Mouse (Mus musculus) midbrain, embryonic 12.5 days (tissue): ENCODE measurements at regions not wholly inside any gene's neighbourhood (a gene's known extent, or its start where the extent isn't known, plus 50 kb on each side); places are given as distances from the start of the nearest gene placed in this dataset.

Experiments
- ATAC-seq: fragments of 200-750 bp; cut with Nextera tagmentation; 2 replicates; pipeline ENCODE4 v1.8.0; 2017; ENCODE audit warnings: low read depth, moderate TSS enrichment, moderate library complexity; ENCODE audit not compliant: low FRiP score
- H3K27ac ChIP-seq: fragments of 300-500 bp; sonication (generic); replicated peaks from 2 replicates; pipeline ENCODE4 v1.5.1; 2016; ENCODE audit warnings: mild to moderate bottlenecking
- H3K27me3 ChIP-seq: fragments of 300-500 bp; sonication (generic); 2 replicates; pipeline ENCODE4 v1.6.1; 2016; ENCODE audit warnings: mild to moderate bottlenecking
- H3K36me3 ChIP-seq: fragments of 300-500 bp; sonication (generic); 2 replicates; pipeline ENCODE4 v1.6.1; 2016
- H3K4me1 ChIP-seq: fragments of 300-500 bp; sonication (generic); 2 replicates; pipeline ENCODE4 v1.6.1; 2016
- H3K4me2 ChIP-seq: fragments of 300-500 bp; sonication (generic); replicated peaks from 2 replicates; pipeline ENCODE4 v1.6.1; 2016; ENCODE audit warnings: mild to moderate bottlenecking, moderate library complexity
- H3K4me3 ChIP-seq: fragments of 300-500 bp; sonication (generic); 2 replicates; pipeline ENCODE4 v1.5.1; 2016; ENCODE audit warnings: mild to moderate bottlenecking
- H3K9ac ChIP-seq: fragments of 300-500 bp; sonication (generic); replicated peaks from 2 replicates; pipeline ENCODE4 v1.6.1; 2016; ENCODE audit warnings: mild to moderate bottlenecking, moderate library complexity
- H3K9me3 ChIP-seq: fragments of 300-500 bp; sonication (generic); 2 replicates; pipeline ENCODE4 v1.6.1; 2016; ENCODE audit warnings: mild to moderate bottlenecking
- WGBS: fragments of 180-500 bp; shearing (Covaris S2); methylation state at CpG from one replicate; pipeline ENCODE4 v1.1.7; 2016; 5-methylcytosine and 5-hydroxymethylcytosine counted together

DNA sequence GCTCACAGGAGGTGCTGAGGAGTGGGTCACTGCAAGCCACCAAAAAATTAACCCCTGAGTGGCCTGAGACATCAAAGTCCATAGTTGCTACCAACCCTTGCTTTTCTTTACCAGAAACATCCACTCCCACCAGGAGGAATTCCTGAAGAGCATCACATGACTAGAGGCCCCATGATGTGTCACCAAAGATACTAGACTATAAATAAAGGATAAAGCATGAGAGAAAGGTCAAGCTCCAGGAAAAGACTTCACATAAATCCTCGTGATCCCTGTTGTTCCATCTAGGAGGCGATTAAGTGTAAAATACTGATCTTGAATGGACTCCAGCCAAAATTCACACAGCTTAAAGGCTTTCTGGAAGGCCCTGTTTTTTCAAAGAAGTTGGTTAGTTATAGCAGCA, 190.6 kb downstream of the Adamts15 start:
- H3K4me1 ChIP-seq = no peaks in the 10 kb centered on the region
- H3K27ac ChIP-seq = no peak overlapping the region
- no peaks in the 10 kb centered on the region for H3K36me3 ChIP-seq
- ATAC-seq = no peak
- 59% methylated on average over 2 of the region's 2 CpGs for WGBS
- H3K4me2 ChIP-seq = no peak overlapping the region
- H3K9ac ChIP-seq = no peak overlapping the region
- no peaks in the 10 kb centered on the region for H3K9me3 ChIP-seq
- no peaks in the 10 kb centered on the region for H3K27me3 ChIP-seq
- no peak overlapping the region for H3K4me3 ChIP-seq

DNA sequence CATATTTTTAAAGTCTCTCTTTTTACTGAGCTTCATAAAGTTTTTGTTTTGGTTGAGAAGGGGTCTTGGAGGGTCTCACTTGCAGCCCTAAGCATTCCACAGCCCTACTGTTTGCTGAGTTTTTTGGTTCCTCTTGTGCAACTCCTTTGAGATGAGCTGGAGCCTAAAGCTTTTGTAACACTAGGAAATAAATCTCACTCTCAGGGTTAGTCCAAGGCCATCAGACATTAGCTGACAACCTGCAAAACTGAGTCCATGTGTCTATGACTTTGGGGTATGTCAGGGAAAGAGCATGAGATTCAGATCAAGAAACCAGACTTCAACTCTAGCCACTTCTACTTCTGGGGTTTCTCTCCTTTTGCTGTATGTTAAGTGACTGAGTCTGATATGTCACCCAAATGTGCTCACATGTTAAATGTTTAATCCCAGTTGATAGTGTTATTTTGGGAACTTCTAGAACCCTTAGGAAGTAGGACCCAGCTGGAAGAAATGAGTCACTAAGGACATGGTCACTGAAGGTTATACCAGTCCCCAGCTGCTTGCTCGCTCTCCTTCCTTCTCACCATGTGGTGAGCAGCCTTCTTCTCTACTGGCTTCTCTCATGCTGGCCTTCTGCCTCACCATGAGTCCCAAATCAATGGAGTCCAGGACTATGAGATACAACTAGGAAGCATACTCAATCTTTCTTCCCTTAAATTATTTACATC, 198.7 kb downstream of the Adamts15 start:
- Histone ChIP-seq H3K4me2 (no peak overlapping the region), H3K27me3 (no peaks in the 10 kb centered on the region), H3K9me3 (no peaks in the 10 kb centered on the region), H3K4me3 (no peak overlapping the region), H3K4me1 (no peaks in the 10 kb centered on the region), H3K36me3 (no peaks in the 10 kb centered on the region), H3K9ac (no peak overlapping the region), H3K27ac (no peak overlapping the region)
- ATAC-seq = no peak
- 94% methylated on average over 1 of the region's 1 CpGs for WGBS

DNA sequence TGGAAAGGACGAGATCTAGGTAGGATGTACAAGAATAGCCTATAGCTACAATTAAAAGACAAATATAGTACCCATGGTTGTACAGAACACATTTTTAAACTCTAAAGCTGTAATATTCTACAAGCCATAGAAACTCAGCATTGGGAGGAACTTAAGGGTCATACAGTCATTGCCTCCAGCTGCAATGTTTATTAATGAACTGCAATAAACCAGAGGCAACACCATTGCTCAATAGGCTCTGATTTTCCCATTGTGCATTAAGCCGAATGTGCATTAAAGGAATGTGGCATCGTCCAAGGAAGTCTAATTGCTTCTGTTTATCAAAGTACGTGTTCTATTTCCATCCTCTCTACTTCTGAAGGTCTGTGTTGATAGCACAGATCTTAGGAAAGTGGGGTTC, 200.4 kb downstream of the Adamts15 start:
- WGBS = 74% methylated on average over 4 of the region's 4 CpGs
- Histone ChIP-seq H3K4me3 (no peak overlapping the region), H3K27me3 (no peaks in the 10 kb centered on the region), H3K36me3 (no peaks in the 10 kb centered on the region), H3K4me2 (no peak overlapping the region), H3K9me3 (no peaks in the 10 kb centered on the region), H3K9ac (no peak overlapping the region), H3K4me1 (no peaks in the 10 kb centered on the region), H3K27ac (no peak overlapping the region)
- ATAC-seq = no peak

DNA sequence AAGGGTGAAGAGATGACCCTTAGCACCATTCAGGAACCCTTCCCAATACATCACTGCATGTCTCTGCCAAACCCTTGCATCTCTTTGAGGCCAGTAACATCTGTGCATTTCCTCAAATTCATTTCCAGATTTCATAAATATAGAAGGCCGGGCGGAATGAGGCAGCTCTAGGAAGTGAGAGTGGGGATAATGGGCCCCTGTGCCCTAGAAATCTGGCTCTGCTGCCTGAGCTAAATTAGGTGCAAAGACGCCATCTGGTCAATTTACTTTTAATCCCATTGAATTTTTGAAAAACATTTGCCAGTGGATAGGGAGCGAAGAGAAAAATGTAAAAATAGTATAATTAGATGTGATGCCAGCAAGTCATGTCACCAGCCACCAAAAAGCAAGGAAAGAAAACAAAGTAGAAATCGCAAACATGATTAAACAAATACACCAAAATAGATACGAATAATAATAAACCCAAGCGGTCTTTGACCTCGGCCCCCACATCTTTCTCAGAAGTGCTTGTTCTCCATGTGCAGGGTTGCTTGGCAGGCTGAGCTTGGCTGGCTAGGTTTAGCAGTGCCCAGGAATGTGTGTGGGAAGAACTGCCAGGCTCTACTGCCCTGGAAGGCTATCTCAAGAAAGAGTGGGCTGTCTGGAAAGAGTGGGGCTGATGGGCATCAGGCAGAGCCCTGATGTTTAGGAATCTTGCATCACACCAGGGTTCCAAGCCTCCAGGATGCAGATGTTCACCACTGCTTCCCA, 205.7 kb downstream of the Adamts15 start:
- 81% methylated on average over 8 of the region's 8 CpGs for WGBS
- H3K27ac ChIP-seq = no peak overlapping the region; the same call in 1 of the 2 replicates
- no peaks in the 10 kb centered on the region for H3K4me1 ChIP-seq
- H3K9me3 ChIP-seq = no peaks in the 10 kb centered on the region
- H3K27me3 ChIP-seq = no peaks in the 10 kb centered on the region
- no peak overlapping the region for H3K4me2 ChIP-seq
- no peak for ATAC-seq
- H3K9ac ChIP-seq = no peak overlapping the region
- no peak overlapping the region for H3K4me3 ChIP-seq
- H3K36me3 ChIP-seq = no peaks in the 10 kb centered on the region

DNA sequence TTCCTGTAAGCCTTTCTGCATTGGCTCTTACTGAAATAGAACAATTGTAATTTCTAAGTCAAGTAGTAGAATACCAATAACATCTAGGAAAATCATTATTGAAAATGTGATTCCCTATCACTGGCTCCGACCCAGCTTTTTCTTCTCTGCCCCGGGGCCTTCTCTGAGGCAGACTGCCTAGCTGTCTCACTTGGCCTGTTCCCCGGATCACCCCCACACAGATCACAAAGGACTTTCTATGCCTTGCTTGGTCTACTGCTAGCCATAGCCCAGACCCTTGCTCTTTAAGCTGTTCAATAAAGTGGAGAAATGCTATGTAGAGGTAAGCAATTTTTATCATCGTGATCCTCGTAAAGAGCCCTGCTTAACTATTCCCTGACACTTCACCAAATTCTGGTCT, 212.1 kb downstream of the Adamts15 start:
- no peak overlapping the region for H3K9ac ChIP-seq
- no peak overlapping the region for H3K4me2 ChIP-seq
- no peak overlapping the region for H3K27ac ChIP-seq
- H3K27me3 ChIP-seq = no peaks in the 10 kb centered on the region
- no peaks in the 10 kb centered on the region for H3K9me3 ChIP-seq
- H3K4me3 ChIP-seq = no peak overlapping the region
- H3K4me1 ChIP-seq = no peaks in the 10 kb centered on the region
- 90% methylated on average over 5 of the region's 5 CpGs for WGBS
- no peak for ATAC-seq
- no peaks in the 10 kb centered on the region for H3K36me3 ChIP-seq

DNA sequence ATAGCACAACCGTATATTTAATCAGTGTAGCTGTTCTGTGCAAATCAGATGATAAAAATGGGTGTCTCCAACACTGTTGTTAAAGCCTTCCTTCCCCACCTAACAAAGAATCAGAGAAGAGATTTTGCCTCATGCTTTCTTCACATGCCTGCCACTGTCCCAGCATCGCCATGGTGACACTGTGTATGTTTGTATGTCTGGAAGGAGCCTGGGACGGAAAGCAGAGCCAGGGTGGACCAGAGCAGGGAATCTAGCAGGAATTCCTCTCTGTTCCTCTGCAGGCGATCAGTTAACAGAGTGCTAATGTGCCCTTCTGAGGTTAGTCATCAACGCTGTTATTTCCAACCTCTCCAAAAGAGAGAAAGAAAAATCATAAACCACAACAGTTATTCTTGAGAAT, 222.4 kb downstream of the Adamts15 start:
- no peak overlapping the region for H3K27ac ChIP-seq
- ATAC-seq = no peak

DNA sequence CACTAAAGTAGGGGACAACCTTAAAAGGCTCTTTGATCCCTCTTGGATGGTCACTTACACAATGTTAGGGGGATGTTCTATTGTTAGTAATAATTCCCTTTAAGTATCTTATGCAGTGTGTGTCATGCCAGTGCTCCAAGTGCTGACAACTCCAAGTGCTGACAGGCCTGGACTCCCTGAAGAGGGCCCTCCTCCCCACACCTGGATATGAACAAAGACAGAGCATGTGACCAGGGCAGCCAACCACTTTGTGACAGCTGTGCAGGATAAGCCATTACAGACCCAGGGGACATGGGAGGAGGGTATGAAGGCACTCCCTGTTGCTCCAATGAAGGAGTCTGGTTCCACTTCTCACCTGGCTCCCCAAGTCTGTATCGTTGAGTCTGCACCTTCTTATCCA, 224.7 kb downstream of the Adamts15 start:
- no peak overlapping the region for H3K4me2 ChIP-seq
- no peaks in the 10 kb centered on the region for H3K9me3 ChIP-seq
- WGBS = 96% methylated on average over 1 of the region's 1 CpGs
- H3K4me1 ChIP-seq = 0 out of 2 replicates have a peak, but pooled peaks cover 6% of the 10 kb centered on the region
- no peaks in the 10 kb centered on the region for H3K27me3 ChIP-seq
- ATAC-seq = no peak
- no peak overlapping the region for H3K27ac ChIP-seq
- no peak overlapping the region for H3K4me3 ChIP-seq
- H3K9ac ChIP-seq = no peak overlapping the region
- H3K36me3 ChIP-seq = no peaks in the 10 kb centered on the region

More for the DNA sequence above, 222.4 kb downstream of the Adamts15 start:
- 57% methylated on average over 5 of the region's 5 CpGs for WGBS
- Histone ChIP-seq H3K27me3 (no peaks in the 10 kb centered on the region), H3K36me3 (no peaks in the 10 kb centered on the region), H3K4me3 (no peak overlapping the region), H3K9me3 (no peaks in the 10 kb centered on the region), H3K4me1 (0 out of 2 replicates have a peak, but pooled peaks cover 6% of the 10 kb centered on the region), H3K9ac (no peak overlapping the region), H3K4me2 (no peak overlapping the region)

DNA sequence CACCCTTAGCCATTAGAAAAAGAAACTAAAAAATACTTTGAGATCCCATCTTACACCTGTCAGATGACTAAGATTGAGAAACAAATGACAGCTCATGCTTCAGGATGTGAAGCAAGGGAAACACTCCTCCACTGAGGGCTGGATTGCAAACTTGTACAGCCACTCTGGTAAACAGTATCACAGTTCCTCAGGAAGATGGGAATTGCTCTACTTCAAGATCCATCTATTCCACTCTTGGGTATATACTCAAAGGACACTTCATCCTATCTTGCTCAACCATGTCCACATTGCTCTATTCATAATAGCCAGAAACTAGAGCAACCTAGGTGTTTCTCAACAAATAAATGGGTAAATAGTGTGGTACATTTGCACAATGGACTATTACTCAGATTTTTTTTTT, 241.2 kb downstream of the Snx19 start:
- Histone ChIP-seq H3K9me3 (no peaks in the 10 kb centered on the region), H3K4me2 (no peak overlapping the region), H3K9ac (no peak overlapping the region), H3K4me3 (no peak overlapping the region), H3K36me3 (no peaks in the 10 kb centered on the region), H3K27ac (no peak overlapping the region), H3K4me1 (no peaks in the 10 kb centered on the region), H3K27me3 (no peaks in the 10 kb centered on the region)
- ATAC-seq = no peak

DNA sequence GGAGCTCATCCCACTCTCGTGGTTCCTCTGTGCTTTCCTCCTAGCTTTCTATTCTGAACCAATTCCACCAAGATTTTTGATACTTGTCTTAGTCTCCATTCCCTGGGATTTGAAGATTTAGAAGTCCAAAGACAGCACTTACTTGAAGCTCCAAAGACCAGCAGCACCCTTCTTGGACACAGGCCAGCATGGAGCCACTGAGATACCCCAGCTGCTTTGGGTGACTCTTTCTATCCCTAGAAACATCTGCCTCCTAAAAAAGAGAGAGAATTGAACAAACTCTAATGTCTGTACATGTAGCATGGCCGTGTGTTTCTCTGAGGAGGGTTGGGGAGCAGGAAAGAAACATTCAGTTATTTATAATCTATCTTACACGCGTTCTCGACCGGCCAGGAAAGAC, 235.5 kb downstream of the Snx19 start:
- 88% methylated on average over 6 of the region's 6 CpGs for WGBS
- no peaks in the 10 kb centered on the region for H3K27me3 ChIP-seq
- no peaks in the 10 kb centered on the region for H3K9me3 ChIP-seq
- H3K36me3 ChIP-seq = no peaks in the 10 kb centered on the region
- H3K4me2 ChIP-seq = no peak overlapping the region
- H3K4me1 ChIP-seq = no peaks in the 10 kb centered on the region
- no peak overlapping the region for H3K9ac ChIP-seq
- H3K27ac ChIP-seq = no peak overlapping the region
- no peak overlapping the region for H3K4me3 ChIP-seq
- ATAC-seq = no peak

DNA sequence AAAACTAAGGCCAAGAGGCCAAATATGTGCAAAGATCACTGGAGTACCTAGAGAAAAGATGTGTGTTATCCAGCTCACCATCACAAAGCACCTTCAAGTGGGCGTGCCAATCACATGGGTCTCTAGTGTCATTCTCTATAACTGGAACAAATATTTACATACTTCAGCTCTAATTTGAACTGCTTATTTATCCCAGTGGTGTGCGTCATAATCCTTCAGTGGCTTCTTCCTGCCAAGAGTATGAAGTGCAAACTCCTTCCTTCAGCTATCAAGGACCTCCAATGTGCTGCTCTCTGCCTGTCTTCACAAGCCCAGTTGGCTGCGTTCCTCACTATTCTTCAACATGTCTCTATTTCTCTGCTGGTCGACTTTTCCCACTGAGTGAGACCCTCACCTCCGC, 227.1 kb downstream of the Snx19 start:
- Histone ChIP-seq H3K36me3 (no peaks in the 10 kb centered on the region), H3K27ac (no peak overlapping the region), H3K27me3 (no peaks in the 10 kb centered on the region), H3K4me3 (no peak overlapping the region), H3K9ac (no peak overlapping the region), H3K4me2 (no peak overlapping the region), H3K4me1 (peaks cover 8% of the 10 kb centered on the region), H3K9me3 (no peaks in the 10 kb centered on the region)
- WGBS = 92% methylated on average over 5 of the region's 5 CpGs
- no peak for ATAC-seq

DNA sequence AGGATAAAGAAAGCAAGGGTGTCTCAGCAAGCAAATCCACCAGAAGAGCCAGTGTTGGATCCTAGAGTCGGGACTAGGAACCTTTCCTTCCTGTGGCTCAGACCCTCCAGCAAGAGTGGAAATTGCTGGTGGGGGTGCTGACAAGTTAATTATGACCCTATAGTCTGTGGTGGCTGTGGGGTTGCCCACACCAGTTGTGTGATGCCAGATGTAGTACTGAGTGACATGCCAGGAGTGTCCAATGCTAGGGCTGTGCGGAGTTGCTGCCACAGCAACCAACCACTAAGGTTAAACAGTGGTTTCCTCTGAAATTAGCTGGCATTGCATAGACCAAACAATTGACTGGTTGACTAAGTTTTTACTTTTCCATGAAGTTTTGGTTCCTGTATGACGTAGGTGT, 226.3 kb downstream of the Snx19 start:
- H3K4me3 ChIP-seq = no peak overlapping the region
- H3K27me3 ChIP-seq = no peaks in the 10 kb centered on the region
- H3K36me3 ChIP-seq = no peaks in the 10 kb centered on the region
- ATAC-seq = no peak
- H3K9me3 ChIP-seq = no peaks in the 10 kb centered on the region
- WGBS = 92% methylated on average over 3 of the region's 3 CpGs
- no peak overlapping the region for H3K9ac ChIP-seq
- H3K4me2 ChIP-seq = no peak overlapping the region
- peaks cover 8% of the 10 kb centered on the region for H3K4me1 ChIP-seq
- H3K27ac ChIP-seq = no peak overlapping the region

DNA sequence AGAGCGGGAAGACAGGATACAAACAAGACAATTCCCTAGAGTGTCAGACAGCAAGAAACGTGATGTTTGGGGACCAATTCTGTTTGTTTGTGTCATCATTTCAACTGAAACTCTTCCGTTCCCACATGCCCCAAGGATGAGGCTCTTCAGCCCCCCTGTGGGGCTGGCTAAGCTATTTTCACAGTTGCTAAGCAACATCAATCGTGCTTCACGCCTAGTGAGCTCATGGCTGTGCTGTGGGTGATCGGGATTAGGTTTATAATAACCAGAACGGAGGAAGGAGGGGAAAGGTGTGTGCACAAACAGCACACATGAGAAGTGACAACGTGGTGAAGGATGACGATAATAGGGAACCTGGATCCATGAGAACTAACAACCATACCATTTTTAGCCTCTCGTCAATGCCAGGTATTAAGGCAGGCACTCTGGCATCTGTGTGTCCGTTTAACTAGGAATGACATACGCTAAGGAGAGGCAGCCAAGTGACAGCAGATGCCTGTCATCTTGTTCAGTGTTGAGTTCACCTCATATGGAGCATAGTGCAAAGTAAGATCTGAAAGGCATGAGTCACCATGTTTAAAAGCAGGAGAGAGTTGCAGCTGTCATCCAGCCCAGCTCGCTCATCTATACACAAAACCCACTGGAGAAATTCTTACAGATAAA, 222.6 kb downstream of the Snx19 start:
- Histone ChIP-seq H3K9me3 (no peaks in the 10 kb centered on the region), H3K36me3 (no peaks in the 10 kb centered on the region), H3K27ac (no peak overlapping the region), H3K4me3 (no peak overlapping the region), H3K4me1 (peaks cover 8% of the 10 kb centered on the region), H3K27me3 (no peaks in the 10 kb centered on the region), H3K4me2 (peak overlapping the region; percentile 21; the same call in 1 of the 2 replicates), H3K9ac (no peak overlapping the region)
- 59% methylated on average over 13 of the region's 13 CpGs for WGBS
- peak; percentile 71; the same call in 1 of the 2 replicates for ATAC-seq
